Mouse (Mus musculus) spleen, adult 2 months (tissue): Measurements from ENCODE around the gene Fbxw18. TPM values are rescaled to one million over a fixed set of nuclear protein-coding genes. Genes with fewer than 3 reads are reported as not detected.
"Not testable (repeated sequence)": the region's sequence is repeated elsewhere in the genome, so short reads cannot be mapped to it uniquely, and the experiment has no call there.

Source experiments
- DNase-seq, 2 experiments: peaks; one replicate each; pipeline versions ENCODE4 v3.0.0 to v3.0.0-alpha.2; 2012 to 2021; ENCODE audit warnings: low spot score in 2 of 2, low read depth in 1 of 2
- H3K27ac ChIP-seq: fragments of 200-500 bp; 2 replicates; pipeline ENCODE4 v1.5.1; 2012; ENCODE audit warnings: low read length, inconsistent platforms; ENCODE audit not compliant: insufficient read depth
- H3K27me3 ChIP-seq: fragments of 200-500 bp; 2 replicates; pipeline ENCODE4 v1.6.1; 2012; ENCODE audit warnings: mild to moderate bottlenecking, moderate library complexity, low read length, inconsistent platforms; ENCODE audit not compliant: control insufficient read depth, insufficient read depth
- H3K36me3 ChIP-seq: fragments of 200-500 bp; 2 replicates; pipeline ENCODE4 v1.6.1; 2012; ENCODE audit warnings: mild to moderate bottlenecking, low read length, inconsistent platforms; ENCODE audit not compliant: control insufficient read depth, insufficient read depth
- H3K4me1 ChIP-seq: fragments of 200-500 bp; 2 replicates; pipeline ENCODE4 v1.6.1; 2011; ENCODE audit warnings: inconsistent platforms; ENCODE audit not compliant: control insufficient read depth, insufficient read depth, insufficient read length
- H3K4me3 ChIP-seq: fragments of 200-500 bp; 2 replicates; pipeline ENCODE4 v1.5.1; 2011; ENCODE audit warnings: mild to moderate bottlenecking, inconsistent platforms; ENCODE audit not compliant: insufficient read depth, insufficient read length; ENCODE audit errors: extremely low read depth
- CTCF ChIP-seq: fragments of 200-500 bp; IDR thresholded peaks from 2 replicates; pipeline ENCODE4 v1.5.1; 2011; ENCODE audit warnings: mild to moderate bottlenecking, inconsistent platforms; ENCODE audit not compliant: insufficient read depth, insufficient read length, insufficient replicate concordance; ENCODE audit errors: extremely low read depth
- POLR2A ChIP-seq: fragments of 200-500 bp; IDR thresholded peaks from 2 replicates; pipeline ENCODE4 v1.6.1; 2011; ENCODE audit warnings: low read depth, low read length, inconsistent platforms
- WGBS: fragments of 180-500 bp; shearing (Covaris S2); methylation state at CpG from one replicate; pipeline ENCODE4 v1.1.7; 2018; 5-methylcytosine and 5-hydroxymethylcytosine counted together
- polyA plus RNA-seq: library from polyadenylated mRNA; depleted of rRNA; stranded (reverse); fragments of >200 nt; gene quantifications from 2 replicates; pipeline ENCODE4 v1.2.3, GENCODE M21; 2012; rRNA removed

Fbxw18 gene
- not detected in 2 replicates for polyA plus RNA-seq

DNA sequence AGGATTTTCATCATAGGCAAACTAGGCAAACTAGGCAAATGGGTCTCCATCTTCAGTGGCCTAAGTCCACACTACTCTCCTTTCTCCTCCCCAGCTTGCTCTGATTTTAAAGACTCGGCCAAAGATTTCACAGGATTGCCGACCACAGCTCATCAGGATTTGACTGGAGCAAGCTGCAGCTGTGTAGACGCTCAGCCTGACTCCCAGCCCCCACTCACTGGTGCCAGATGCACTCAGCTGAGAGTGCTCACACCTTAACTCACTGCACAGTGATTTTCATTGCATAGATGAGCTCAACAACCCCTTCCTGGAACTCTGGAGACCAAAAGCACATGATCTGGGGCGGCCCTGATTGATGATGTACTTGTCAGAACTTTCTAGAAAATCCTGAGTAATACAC is at the start of gene Fbxw18:
Fbxw18 (minus strand) TSS at position 101 of the 400 bp plus-strand sequence.
- DNase-seq, H3K27me3 ChIP-seq, H3K27ac ChIP-seq, H3K4me1 ChIP-seq, H3K36me3 ChIP-seq, H3K4me3 ChIP-seq: not testable (repeated sequence)
- WGBS = 74% methylated on average over 4 of the region's 4 CpGs

DNA sequence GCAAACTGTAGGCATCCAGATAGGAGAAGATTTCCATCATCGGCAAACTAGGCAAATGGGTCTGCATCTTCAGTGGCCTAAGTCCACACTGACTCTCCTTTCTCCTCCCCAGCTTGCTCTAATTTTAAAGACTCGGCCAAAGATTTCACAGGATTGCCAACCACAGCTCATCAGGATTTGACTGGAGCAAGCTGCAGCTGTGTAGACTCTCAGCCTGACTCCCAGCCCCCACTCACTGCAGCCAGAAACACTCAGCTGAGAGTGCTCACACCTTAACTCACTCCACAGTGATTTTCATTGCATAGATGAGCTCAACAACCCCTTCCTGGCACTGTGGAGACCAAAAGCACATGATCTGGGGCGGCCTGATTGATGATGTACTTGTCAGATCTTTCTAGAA is 43.5 kb upstream of the Fbxw18 start, which contains the start of gene Fbxw26:
Fbxw26 (minus strand) TSS at position 101 of the 400 bp plus-strand sequence.
- not testable (repeated sequence) for H3K36me3 ChIP-seq, H3K27me3 ChIP-seq, DNase-seq, H3K27ac ChIP-seq, H3K4me1 ChIP-seq, H3K4me3 ChIP-seq
- 83% methylated on average over 3 of the region's 3 CpGs for WGBS

DNA sequence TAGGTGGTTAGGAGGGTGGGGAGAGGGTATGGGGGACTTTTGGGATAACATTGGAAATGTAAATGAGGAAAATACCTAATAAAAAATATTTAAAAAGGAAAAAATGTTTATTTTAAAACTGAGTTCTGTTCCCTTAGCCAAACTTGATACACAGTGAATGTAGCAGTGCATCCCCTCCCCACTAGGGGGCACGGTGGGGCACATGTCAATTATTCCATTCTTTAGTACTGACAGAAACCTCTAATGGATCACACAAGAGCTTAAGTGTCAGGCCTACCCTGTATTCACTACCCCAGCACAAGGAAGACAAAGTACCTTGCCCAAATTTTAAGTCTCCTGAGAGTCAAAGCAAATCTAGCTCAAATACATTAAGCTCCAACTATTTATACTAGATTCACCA is 17.2 kb downstream of the Fbxw18 start:
- no peaks in the 10 kb centered on the region for H3K36me3 ChIP-seq
- H3K27me3 ChIP-seq = no peaks in the 10 kb centered on the region
- no peak for TF ChIP-seq POLR2A
- peak; percentile 20; the same call in 1 of the 2 replicates for TF ChIP-seq CTCF
- no peak overlapping the region for H3K4me3 ChIP-seq
- H3K27ac ChIP-seq = no peak overlapping the region
- WGBS = 5% methylated on average over 1 of the region's 1 CpGs
- no peaks in the 10 kb centered on the region for H3K4me1 ChIP-seq
- no peak for DNase-seq

GRCm38 (mm10) chr9:109664552-109664951 is 37.9 kb downstream of the Fbxw18 start, which contains the start of gene Fbxw25:
Fbxw25 (minus strand) TSS chr9:109664652.
- H3K4me3 ChIP-seq, H3K27ac ChIP-seq, DNase-seq, H3K4me1 ChIP-seq, H3K36me3 ChIP-seq, H3K27me3 ChIP-seq: not testable (repeated sequence)
- 64% methylated on average over 2 of the region's 2 CpGs for WGBS

Other genes with a start within 250 kb of the Fbxw18 start
- not detected in 2 replicates for gene Fbxw19, start 206.8 kb downstream of the Fbxw18 start, polyA plus RNA-seq
- not detected in 2 replicates for gene Fbxw15, start 134.4 kb downstream of the Fbxw18 start, polyA plus RNA-seq
- not detected in 2 replicates for gene Fbxw24, start 76.6 kb downstream of the Fbxw18 start, polyA plus RNA-seq
- not detected in 2 replicates for gene Fbxw25, start 38.0 kb downstream of the Fbxw18 start, polyA plus RNA-seq
- not detected in 2 replicates for gene Fbxw26, start 43.4 kb upstream of the Fbxw18 start, polyA plus RNA-seq
- gene Fbxw27, start 88.0 kb upstream of the Fbxw18 start, polyA plus RNA-seq = not detected in 2 replicates
- gene Spink8, start 109.6 kb upstream of the Fbxw18 start, polyA plus RNA-seq = not detected in 2 replicates
- gene Nme6, start 130.0 kb upstream of the Fbxw18 start, polyA plus RNA-seq = 9.4 and 10.0 TPM in 2 replicates
- 58.3 and 103 TPM in 2 replicates for gene Camp, start 146.9 kb upstream of the Fbxw18 start, polyA plus RNA-seq
- gene Cdc25a, start 172.9 kb upstream of the Fbxw18 start, polyA plus RNA-seq = 4.0 and 5.6 TPM in 2 replicates
- gene Map4, start 228.8 kb upstream of the Fbxw18 start, polyA plus RNA-seq = 103 and 119 TPM in 2 replicates